Mouse (Mus musculus) liver, adult 2 months (tissue): Measurements from ENCODE around the gene Ocln.

Source experiments
- CTCF ChIP-seq: fragments of 200-500 bp; IDR thresholded peaks from 2 replicates; pipeline ENCODE4 v1.5.1; 2011; ENCODE audit warnings: low read depth, low read length, control low read depth
- POLR2A ChIP-seq: fragments of 200-500 bp; IDR thresholded peaks from 2 replicates; pipeline ENCODE4 v1.6.1; 2011; ENCODE audit warnings: low read length, control low read depth; ENCODE audit not compliant: insufficient read depth; ENCODE audit errors: extremely low read depth

- no peak for TF ChIP-seq CTCF
- no peak for TF ChIP-seq POLR2A
Measured at GRCm38 (mm10) chr13:100511860-100512364, 40.6 kb downstream of the Ocln start.
